Mouse (Mus musculus) limb, embryonic 14.5 days (tissue): ENCODE results near the gene Ptprr. TPM values are rescaled to one million over a fixed set of nuclear protein-coding genes. Genes with fewer than 3 reads are reported as not detected.
A peak's percentile ranks its signal among the peaks of the same experiment; 100 is the strongest.

Source experiments
- ATAC-seq: fragments of 200-750 bp; cut with Nextera tagmentation; 2 replicates; pipeline ENCODE4 v1.8.0; 2017; ENCODE audit warnings: low read depth, moderate number of reproducible peaks, moderate TSS enrichment; ENCODE audit not compliant: low FRiP score
- DNase-seq: peaks from one replicate; pipeline ENCODE4 v3.0.0-alpha.2; 2015; ENCODE audit warnings: low spot score
- H3K27ac ChIP-seq: fragments of 300-500 bp; sonication (generic); replicated peaks from 2 replicates; pipeline ENCODE4 v1.5.1; 2014; ENCODE audit warnings: low read depth, mild to moderate bottlenecking, low read length, moderate library complexity, mixed read lengths
- H3K27me3 ChIP-seq: fragments of 300-500 bp; sonication (generic); 2 replicates; pipeline ENCODE4 v1.6.1; 2014; ENCODE audit warnings: low read length, mixed read lengths; ENCODE audit not compliant: control insufficient read depth, insufficient read depth
- H3K36me3 ChIP-seq: fragments of 300-500 bp; sonication (generic); 2 replicates; pipeline ENCODE4 v1.6.1; 2014; ENCODE audit warnings: mild to moderate bottlenecking, low read length, moderate library complexity, mixed read lengths; ENCODE audit not compliant: control insufficient read depth, insufficient read depth
- H3K4me1 ChIP-seq: fragments of 300-500 bp; sonication (generic); 2 replicates; pipeline ENCODE4 v1.6.1; 2014; ENCODE audit warnings: antibody characterized with exemption, low read length, mixed read lengths; ENCODE audit not compliant: control insufficient read depth, insufficient read depth
- H3K4me2 ChIP-seq: fragments of 300-500 bp; sonication (generic); replicated peaks from 2 replicates; pipeline ENCODE4 v1.6.1; 2014; ENCODE audit warnings: low read depth, mild to moderate bottlenecking, low read length, moderate library complexity; ENCODE audit not compliant: severe bottlenecking
- H3K4me3 ChIP-seq: fragments of 300-500 bp; sonication (generic); replicated peaks from 2 replicates; pipeline ENCODE4 v1.5.1; 2014; ENCODE audit warnings: low read length
- H3K9ac ChIP-seq: fragments of 300-500 bp; sonication (generic); 2 replicates; pipeline ENCODE4 v1.6.1; 2014; ENCODE audit warnings: mild to moderate bottlenecking, low read depth, low read length, moderate library complexity; ENCODE audit not compliant: severe bottlenecking
- H3K9me3 ChIP-seq: fragments of 300-500 bp; sonication (generic); 2 replicates; pipeline ENCODE4 v1.6.1; 2016; ENCODE audit warnings: low read length; ENCODE audit not compliant: control insufficient read depth
- POLR2A ChIP-seq: fragments of 200-500 bp; IDR thresholded peaks from 2 replicates; pipeline ENCODE4 v1.8.0; 2012; ENCODE audit warnings: inconsistent platforms, mild to moderate bottlenecking, moderate library complexity, borderline replicate concordance; ENCODE audit not compliant: insufficient read depth, insufficient read length; ENCODE audit errors: extremely low read depth
- WGBS: fragments of 180-500 bp; shearing (Covaris S2); extraction: QIAGEN DNeasy Blood & Tissue Kit; methylation state at CpG from one replicate; pipeline ENCODE4 v1.1.7; 2014; 5-methylcytosine and 5-hydroxymethylcytosine counted together
- polyA plus RNA-seq, 2 experiments: library from polyadenylated mRNA; depleted of rRNA in 1 of 2; stranded (reverse) in 1 of 2; unstranded in 1 of 2; fragments of >200 nt; fragmentation: Nextera tagmentation in 1 of 2; extraction: Ambion mirVana in 1 of 2; gene quantifications; 2 replicates each; pipeline versions ENCODE4 v1.2.1 to v1.2.3; 2012 to 2014

Ptprr gene
- polyA plus RNA-seq (2012; rRNA removed) (0.15 and 0.16 TPM in 2 replicates), polyA plus RNA-seq (2014; fragmentation: Nextera tagmentation; extraction: Ambion mirVana) (0.41 and 0.55 TPM in 2 replicates)

- ATAC-seq: peak; percentile 88
- Histone ChIP-seq H3K4me3 (peak within 1 kb of the TSS; percentile 34), H3K27ac (no peak within 1 kb of the TSS), H3K36me3 (no peaks in the 10 kb centered on the region), H3K4me2 (peak within 1 kb of the TSS; percentile 60), H3K9me3 (no peaks in the 10 kb centered on the region), H3K9ac (no peak within 1 kb of the TSS), H3K27me3 (peaks cover 12% of the 10 kb centered on the region), H3K4me1 (peaks cover 12% of the 10 kb centered on the region)
- TF ChIP-seq POLR2A: no peak
- under 1% methylated on average over 19 of the region's 19 CpGs for WGBS
- DNase-seq: peak; percentile 72
These were observed at the start of gene Ptprr for GRCm38 (mm10) chr10:116017845-116018479. Ptprr (plus strand) TSS chr10:116018213.

GRCm38 (mm10) chr10:115976345-115976744 is 41.7 kb upstream of the Ptprr start:
- Histone ChIP-seq H3K4me1 (no peaks in the 10 kb centered on the region), H3K27ac (no peak overlapping the region), H3K4me2 (no peak overlapping the region), H3K4me3 (no peak overlapping the region), H3K36me3 (no peaks in the 10 kb centered on the region), H3K9ac (no peak overlapping the region), H3K27me3 (no peaks in the 10 kb centered on the region), H3K9me3 (no peaks in the 10 kb centered on the region)
- peak; percentile 20 for DNase-seq
- 73% methylated on average over 7 of the region's 7 CpGs for WGBS
- ATAC-seq: no peak
- no peak for TF ChIP-seq POLR2A

GRCm38 (mm10) chr10:115978992-115979391 is 39.0 kb upstream of the Ptprr start:
- H3K36me3 ChIP-seq: no peaks in the 10 kb centered on the region
- ATAC-seq (peak; percentile 62), DNase-seq (peak; percentile 71)
- H3K4me1 ChIP-seq: no peaks in the 10 kb centered on the region
- H3K27ac ChIP-seq: no peak overlapping the region
- H3K27me3 ChIP-seq: no peaks in the 10 kb centered on the region
- H3K9me3 ChIP-seq: no peaks in the 10 kb centered on the region
- H3K4me3 ChIP-seq: no peak overlapping the region
- TF ChIP-seq POLR2A: no peak
- no peak overlapping the region for H3K9ac ChIP-seq
- WGBS: 35% methylated on average over 7 of the region's 7 CpGs
- no peak overlapping the region for H3K4me2 ChIP-seq

GRCm38 (mm10) chr10:115980018-115980417 is 38.0 kb upstream of the Ptprr start:
- Histone ChIP-seq H3K9ac (no peak overlapping the region), H3K27me3 (no peaks in the 10 kb centered on the region), H3K36me3 (no peaks in the 10 kb centered on the region), H3K27ac (no peak overlapping the region), H3K4me1 (no peaks in the 10 kb centered on the region), H3K4me2 (no peak overlapping the region), H3K4me3 (no peak overlapping the region), H3K9me3 (no peaks in the 10 kb centered on the region)
- WGBS: 78% methylated on average over 2 of the region's 2 CpGs
- DNase-seq (no peak), ATAC-seq (no peak)
- TF ChIP-seq POLR2A: no peak

- Histone ChIP-seq H3K4me1 (no peaks in the 10 kb centered on the region), H3K27me3 (no peaks in the 10 kb centered on the region), H3K9ac (no peak overlapping the region), H3K4me2 (no peak overlapping the region), H3K9me3 (no peaks in the 10 kb centered on the region), H3K4me3 (no peak overlapping the region), H3K36me3 (no peaks in the 10 kb centered on the region), H3K27ac (no peak overlapping the region)
- WGBS: 76% methylated on average over 6 of the region's 6 CpGs
- no peak for TF ChIP-seq POLR2A
- ATAC-seq: no peak
- DNase-seq: no peak
These were observed 33.7 kb upstream of the Ptprr start for GRCm38 (mm10) chr10:115984308-115984707.

DNA sequence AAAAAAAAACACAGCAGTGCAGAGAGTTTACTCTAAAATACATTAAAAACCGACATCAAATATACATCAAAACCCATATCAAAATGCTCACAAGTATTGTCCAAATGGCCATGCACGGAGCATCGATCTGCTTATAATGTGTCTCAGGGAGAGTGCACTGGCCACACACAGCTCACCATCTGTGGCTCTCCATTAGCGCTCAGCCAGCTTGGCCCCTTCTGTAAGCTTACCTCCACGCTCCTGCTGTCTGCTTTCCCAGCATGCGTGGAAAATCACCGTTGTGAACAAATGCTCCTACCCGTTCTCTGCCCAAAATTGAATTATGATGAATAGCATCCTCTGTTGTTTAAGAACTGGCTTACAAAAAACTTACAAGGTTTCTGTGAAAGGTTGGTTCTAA is 16.2 kb upstream of the Ptprr start:
- DNase-seq (no peak), ATAC-seq (no peak)
- no peak for TF ChIP-seq POLR2A
- no peaks in the 10 kb centered on the region for H3K9me3 ChIP-seq
- H3K9ac ChIP-seq: no peak overlapping the region
- H3K27ac ChIP-seq: no peak overlapping the region
- no peaks in the 10 kb centered on the region for H3K27me3 ChIP-seq
- H3K4me3 ChIP-seq: no peak overlapping the region
- no peak overlapping the region for H3K4me2 ChIP-seq
- no peaks in the 10 kb centered on the region for H3K36me3 ChIP-seq
- H3K4me1 ChIP-seq: peaks cover 4% of the 10 kb centered on the region; the same call in 1 of the 2 replicates
- 78% methylated on average over 8 of the region's 8 CpGs for WGBS
